In genomic region chr5:135544032-135544558, GRCm38 (mm10) we compare ENCODE assay signal across 8 mouse cellular contexts. TPM values are rescaled to one million over a fixed set of nuclear protein-coding genes. Genes with fewer than 3 reads are reported as not detected.
A peak's percentile ranks its signal among the peaks of the same experiment; 100 is the strongest.
DNase-seq lines count a peak whose midpoint lies in the region; ATAC-seq and TF ChIP-seq lines count a peak whose summit lies in the region.

No protein-coding gene starts in this region.

- peak; percentile 30 for DNase-seq in urinary bladder, postnatal 14 days (ENCODE audit: low spot score)
- DNase-seq in urinary bladder, postnatal 25 days (ENCODE audit: low spot score), result no peak
- no peak for DNase-seq in midbrain, postnatal 0 days (ENCODE audit: low spot score)
- DNase-seq in c-Kit-positive CD71-positive TER-119-positive erythroid progenitor cells, embryonic 14.5 days (ENCODE audit: low spot score), result no peak

- no peaks in the 10 kb centered on the region for H3K9me3 ChIP-seq in embryonic facial prominence, embryonic 12.5 days
- no peaks in the 10 kb centered on the region for H3K9me3 ChIP-seq in heart, embryonic 15.5 days (replicated peaks)
- no peaks in the 10 kb centered on the region for H3K9me3 ChIP-seq in limb, embryonic 13.5 days
- H3K9me3 ChIP-seq in midbrain, postnatal 0 days (ENCODE audit: low read length), result no peaks in the 10 kb centered on the region

- WGBS in embryonic facial prominence, embryonic 12.5 days, result 4% methylated on average over 15 of the region's 15 CpGs
- 3% methylated on average over 15 of the region's 15 CpGs for WGBS in heart, embryonic 15.5 days
- WGBS in limb, embryonic 13.5 days, result 6% methylated on average over 15 of the region's 15 CpGs
- 2% methylated on average over 15 of the region's 15 CpGs for WGBS in midbrain, postnatal 0 days

- ATAC-seq in embryonic facial prominence, embryonic 12.5 days (ENCODE audit: insufficient number of reproducible peaks, insufficient read depth, low FRiP score, low TSS enrichment), result no peak
- no peak for ATAC-seq in heart, embryonic 15.5 days (replicated peaks; ENCODE audit: insufficient number of reproducible peaks, insufficient read depth, low FRiP score, low read depth)
- no peak for ATAC-seq in limb, embryonic 13.5 days (ENCODE audit: low FRiP score, low read depth)
- ATAC-seq in midbrain, postnatal 0 days (ENCODE audit: low FRiP score), result no peak
- ATAC-seq in erythroblast, adult 5-6 weeks (replicated peaks; ENCODE audit: low FRiP score, poor library complexity, severe bottlenecking), result no peak

- no peaks in the 10 kb centered on the region for H3K27me3 ChIP-seq in embryonic facial prominence, embryonic 12.5 days
- no peaks in the 10 kb centered on the region for H3K27me3 ChIP-seq in heart, embryonic 15.5 days
- H3K27me3 ChIP-seq in limb, embryonic 13.5 days, result no peaks in the 10 kb centered on the region
- H3K27me3 ChIP-seq in midbrain, postnatal 0 days (ENCODE audit: insufficient read depth, low read length), result no peaks in the 10 kb centered on the region

- peaks cover 6% of the 10 kb centered on the region; the same call in 1 of the 2 replicates for H3K4me1 ChIP-seq in embryonic facial prominence, embryonic 12.5 days
- peaks cover 11% of the 10 kb centered on the region for H3K4me1 ChIP-seq in heart, embryonic 15.5 days (replicated peaks)
- peaks cover 20% of the 10 kb centered on the region for H3K4me1 ChIP-seq in limb, embryonic 13.5 days
- H3K4me1 ChIP-seq in midbrain, postnatal 0 days (ENCODE audit: insufficient read depth, low read length), result no peaks in the 10 kb centered on the region

- no peak overlapping the region for H3K27ac ChIP-seq in embryonic facial prominence, embryonic 12.5 days
- H3K27ac ChIP-seq in heart, embryonic 15.5 days, result peak overlapping the region; percentile 68; the same call in 1 of the 2 replicates
- no peak overlapping the region for H3K27ac ChIP-seq in limb, embryonic 13.5 days
- no peak overlapping the region for H3K27ac ChIP-seq in midbrain, postnatal 0 days (ENCODE audit: low read depth, low read length)

- peak overlapping the region; percentile 89 for H3K4me2 ChIP-seq in embryonic facial prominence, embryonic 12.5 days (replicated peaks)
- peak overlapping the region; percentile 95 for H3K4me2 ChIP-seq in heart, embryonic 15.5 days
- H3K4me2 ChIP-seq in limb, embryonic 13.5 days (replicated peaks), result peak overlapping the region; percentile 94
- peak overlapping the region; percentile 97 for H3K4me2 ChIP-seq in midbrain, postnatal 0 days (ENCODE audit: low read depth, low read length, poor library complexity, severe bottlenecking)

- peak overlapping the region; percentile 69 for H3K9ac ChIP-seq in embryonic facial prominence, embryonic 12.5 days
- H3K9ac ChIP-seq in heart, embryonic 15.5 days, result peak overlapping the region; percentile 71
- H3K9ac ChIP-seq in limb, embryonic 13.5 days, result peak overlapping the region; percentile 78
- H3K9ac ChIP-seq in midbrain, postnatal 0 days (replicated peaks; ENCODE audit: low read length, poor library complexity, severe bottlenecking), result peak overlapping the region; percentile 69

- H3K4me3 ChIP-seq in embryonic facial prominence, embryonic 12.5 days, result peak overlapping the region; percentile 80
- peak overlapping the region; percentile 77 for H3K4me3 ChIP-seq in heart, embryonic 15.5 days
- peak overlapping the region; percentile 78 for H3K4me3 ChIP-seq in limb, embryonic 13.5 days
- H3K4me3 ChIP-seq in midbrain, postnatal 0 days (ENCODE audit: low read depth, low read length), result peak overlapping the region; percentile 81

- H3K36me3 ChIP-seq in embryonic facial prominence, embryonic 12.5 days, result no peaks in the 10 kb centered on the region
- no peaks in the 10 kb centered on the region for H3K36me3 ChIP-seq in heart, embryonic 15.5 days
- H3K36me3 ChIP-seq in limb, embryonic 13.5 days, result no peaks in the 10 kb centered on the region
- no peaks in the 10 kb centered on the region for H3K36me3 ChIP-seq in midbrain, postnatal 0 days (ENCODE audit: insufficient read depth, low read length)

- TF ChIP-seq CTCF in midbrain, postnatal 0 days (IDR thresholded peaks at IDR 0.05), result no peak

RNA-seq across cellular contexts. Expression of gene Hip1, which starts 0.8 kb away (rescaled TPM):
- polyA plus RNA-seq in embryonic facial prominence, embryonic 12.5 days (2016; fragmentation: Nextera tagmentation; extraction: Ambion mirVana), result 57.9 and 60.5 TPM in 2 replicates
- 20.6 and 25.7 TPM in 2 replicates for polyA plus RNA-seq in heart, embryonic 15.5 days (2015; fragmentation: Nextera tagmentation; extraction: Ambion mirVana)
- polyA plus RNA-seq in limb, embryonic 13.5 days (2015; fragmentation: Nextera tagmentation; extraction: Ambion mirVana), result 41.3 and 48.5 TPM in 2 replicates
- 122 and 126 TPM in 2 replicates for total RNA-seq in midbrain, postnatal 0 days (2014; rRNA removed)
- 24.9 and 28.3 TPM in 2 replicates for polyA plus RNA-seq in midbrain, postnatal 0 days (2015; fragmentation: Nextera tagmentation; extraction: Ambion mirVana)
- 1.2 and 5.0 TPM in 2 replicates for total RNA-seq in erythroblast, adult 5-6 weeks (2015; ENCODE audit: low replicate concordance)
- total RNA-seq in erythroblast, adult 5-6 weeks (2017; ENCODE audit: low replicate concordance), result 1.3 and 4.9 TPM in 2 replicates

RNA-seq across cellular contexts. Expression of gene Ccl26, which starts 19.3 kb away (rescaled TPM):
- not detected in 2 replicates for polyA plus RNA-seq in embryonic facial prominence, embryonic 12.5 days (2016; fragmentation: Nextera tagmentation; extraction: Ambion mirVana)
- polyA plus RNA-seq in heart, embryonic 15.5 days (2015; fragmentation: Nextera tagmentation; extraction: Ambion mirVana), result not detected in 2 replicates
- polyA plus RNA-seq in limb, embryonic 13.5 days (2015; fragmentation: Nextera tagmentation; extraction: Ambion mirVana), result not detected in 2 replicates
- total RNA-seq in midbrain, postnatal 0 days (2014; rRNA removed), result not detected in 2 replicates
- not detected in 2 replicates for polyA plus RNA-seq in midbrain, postnatal 0 days (2015; fragmentation: Nextera tagmentation; extraction: Ambion mirVana)
- total RNA-seq in erythroblast, adult 5-6 weeks (2015; ENCODE audit: low replicate concordance), result not detected in 2 replicates
- not detected in 2 replicates for total RNA-seq in erythroblast, adult 5-6 weeks (2017; ENCODE audit: low replicate concordance)

RNA-seq across cellular contexts. Expression of gene Ccl24, which starts 28.8 kb away (rescaled TPM):
- polyA plus RNA-seq in embryonic facial prominence, embryonic 12.5 days (2016; fragmentation: Nextera tagmentation; extraction: Ambion mirVana), result 0.99 and 1.0 TPM in 2 replicates
- polyA plus RNA-seq in heart, embryonic 15.5 days (2015; fragmentation: Nextera tagmentation; extraction: Ambion mirVana), result 2.0 and 3.0 TPM in 2 replicates
- 1.3 and 1.4 TPM in 2 replicates for polyA plus RNA-seq in limb, embryonic 13.5 days (2015; fragmentation: Nextera tagmentation; extraction: Ambion mirVana)
- 0.66 and 2.2 TPM in 2 replicates for total RNA-seq in midbrain, postnatal 0 days (2014; rRNA removed)
- 1.9 and 2.4 TPM in 2 replicates for polyA plus RNA-seq in midbrain, postnatal 0 days (2015; fragmentation: Nextera tagmentation; extraction: Ambion mirVana)
- total RNA-seq in erythroblast, adult 5-6 weeks (2015; ENCODE audit: low replicate concordance), result not detected in 2 replicates
- not detected in 2 replicates for total RNA-seq in erythroblast, adult 5-6 weeks (2017; ENCODE audit: low replicate concordance)
